In genomic region chr6:84693204-84693603, GRCm38 (mm10) we compare ENCODE assay signal across 18 mouse cellular contexts.
A peak's percentile ranks its signal among the peaks of the same experiment; 100 is the strongest.
DNase-seq lines count a peak whose midpoint lies in the region; ATAC-seq and TF ChIP-seq lines count a peak whose summit lies in the region.
"Had no signal": no experiment of that assay in that cellular context is flagged by ENCODE, and none has a peak within 500 bp of the region (broad histone marks: within the 10 kb centered on the region; RNA-seq: fewer than 3 reads in every experiment).

No protein-coding gene starts in this region.

- no peak overlapping the region for H3K4me2 ChIP-seq in forebrain, postnatal 0 days (ENCODE audit: low read depth)
- no peak overlapping the region for H3K4me2 ChIP-seq in forebrain, embryonic 12.5 days
- no peak overlapping the region for H3K4me2 ChIP-seq in midbrain, embryonic 13.5 days (replicated peaks)
- H3K4me2 ChIP-seq in midbrain, embryonic 11.5 days, result no peak overlapping the region
- no peak overlapping the region for H3K4me2 ChIP-seq in hindbrain, embryonic 14.5 days (replicated peaks)
- no peak overlapping the region for H3K4me2 ChIP-seq in intestine, embryonic 16.5 days (ENCODE audit: low read depth, low read length)
- H3K4me2 ChIP-seq: liver, embryonic 12.5 days; lung, embryonic 15.5 days; neural tube, embryonic 13.5 days had no signal

- H3K4me1 ChIP-seq in forebrain, postnatal 0 days (ENCODE audit: insufficient read depth), result no peaks in the 10 kb centered on the region
- peaks cover 20% of the 10 kb centered on the region; the same call in 1 of the 2 replicates for H3K4me1 ChIP-seq in forebrain, embryonic 12.5 days
- peaks cover 27% of the 10 kb centered on the region for H3K4me1 ChIP-seq in midbrain, embryonic 13.5 days (replicated peaks)
- H3K4me1 ChIP-seq in midbrain, embryonic 11.5 days (ENCODE audit: control insufficient read depth, insufficient read depth, low read length), result peaks cover 7% of the 10 kb centered on the region; the same call in 1 of the 2 replicates
- H3K4me1 ChIP-seq in hindbrain, embryonic 14.5 days (replicated peaks; ENCODE audit: control insufficient read depth, insufficient read depth, low read length), result peaks cover 7% of the 10 kb centered on the region; the same call in 1 of the 2 replicates
- peaks cover 15% of the 10 kb centered on the region for H3K4me1 ChIP-seq in intestine, embryonic 16.5 days (ENCODE audit: control insufficient read depth, insufficient read depth, low read length)

- H3K9ac ChIP-seq in forebrain, postnatal 0 days, result no peak overlapping the region
- H3K9ac ChIP-seq in forebrain, embryonic 12.5 days, result no peak overlapping the region
- no peak overlapping the region for H3K9ac ChIP-seq in midbrain, embryonic 13.5 days (replicated peaks)
- H3K9ac ChIP-seq in midbrain, embryonic 11.5 days (ENCODE audit: low read length), result no peak overlapping the region
- no peak overlapping the region for H3K9ac ChIP-seq in hindbrain, embryonic 14.5 days
- H3K9ac ChIP-seq in intestine, embryonic 16.5 days (ENCODE audit: low read depth, low read length), result no peak overlapping the region
- H3K9ac ChIP-seq: liver, embryonic 12.5 days; lung, embryonic 15.5 days; neural tube, embryonic 13.5 days had no signal

- peak; percentile 29 for DNase-seq in forebrain, postnatal 0 days
- no peak for DNase-seq in midbrain, embryonic 11.5 days (ENCODE audit: low spot score, missing footprints)
- no peak for DNase-seq in hindbrain, embryonic 14.5 days (ENCODE audit: low spot score)
- DNase-seq in retina, embryonic 14.5 days (ENCODE audit: low spot score), result no peak
- DNase-seq: adrenal gland, adult 2 months; gastrocnemius, postnatal 14 days; heart, postnatal 10 days had no signal

- 0 out of 2 replicates have a peak, but pooled peaks have one; percentile 25 for ATAC-seq in forebrain, postnatal 0 days
- ATAC-seq in forebrain, embryonic 12.5 days (ENCODE audit: low FRiP score), result no peak
- ATAC-seq in midbrain, embryonic 13.5 days, result 0 out of 2 replicates have a peak, but pooled peaks have one; percentile 45
- no peak for ATAC-seq in midbrain, embryonic 11.5 days (ENCODE audit: low FRiP score)
- peak; percentile 48; the same call in 1 of the 2 replicates for ATAC-seq in hindbrain, embryonic 14.5 days (ENCODE audit: low FRiP score)
- ATAC-seq in intestine, embryonic 16.5 days, result no peak
- ATAC-seq: CD4-positive, CD25-positive, alpha-beta regulatory T cell, adult 4 months; inflammation-experienced regulatory T-cells, adult 6 months; liver, embryonic 12.5 days had no signal

- no peak overlapping the region for H3K4me3 ChIP-seq in forebrain, postnatal 0 days (ENCODE audit: low read depth, low read length)
- H3K4me3 ChIP-seq in forebrain, embryonic 12.5 days (replicated peaks), result no peak overlapping the region
- no peak overlapping the region for H3K4me3 ChIP-seq in midbrain, embryonic 13.5 days (replicated peaks)
- no peak overlapping the region for H3K4me3 ChIP-seq in midbrain, embryonic 11.5 days (ENCODE audit: low read depth, low read length)
- no peak overlapping the region for H3K4me3 ChIP-seq in hindbrain, embryonic 14.5 days (replicated peaks; ENCODE audit: low read length)
- no peak overlapping the region for H3K4me3 ChIP-seq in intestine, embryonic 16.5 days (ENCODE audit: low read length)
- H3K4me3 ChIP-seq: liver, embryonic 12.5 days; lung, embryonic 15.5 days; neural tube, embryonic 13.5 days had no signal

- TF ChIP-seq CTCF in forebrain, postnatal 0 days (IDR thresholded peaks at IDR 0.05; ENCODE audit: low read depth), result no peak

- no peak overlapping the region for H3K27ac ChIP-seq in forebrain, postnatal 0 days (ENCODE audit: low read depth, low read length)
- H3K27ac ChIP-seq in forebrain, embryonic 12.5 days, result no peak overlapping the region
- peak overlapping the region; percentile 39; the same call in 1 of the 2 replicates for H3K27ac ChIP-seq in midbrain, embryonic 13.5 days
- no peak overlapping the region for H3K27ac ChIP-seq in midbrain, embryonic 11.5 days (ENCODE audit: low read depth, low read length)
- no peak overlapping the region for H3K27ac ChIP-seq in hindbrain, embryonic 14.5 days
- no peak overlapping the region for H3K27ac ChIP-seq in intestine, embryonic 16.5 days (ENCODE audit: low read length)
- H3K27ac ChIP-seq: liver, embryonic 12.5 days; lung, embryonic 15.5 days; macrophage; neural tube, embryonic 13.5 days; stomach, postnatal 0 days had no signal

- WGBS in forebrain, postnatal 0 days, result 27% methylated on average over 2 of the region's 2 CpGs
- WGBS in forebrain, embryonic 12.5 days, result 58% methylated on average over 2 of the region's 2 CpGs
- 26% methylated on average over 2 of the region's 2 CpGs for WGBS in midbrain, embryonic 13.5 days
- WGBS in midbrain, embryonic 11.5 days, result 80% methylated on average over 2 of the region's 2 CpGs
- 42% methylated on average over 2 of the region's 2 CpGs for WGBS in hindbrain, embryonic 14.5 days
- WGBS in intestine, embryonic 16.5 days, result 77% methylated on average over 2 of the region's 2 CpGs

- H3K36me3 ChIP-seq in forebrain, postnatal 0 days (ENCODE audit: insufficient read depth), result no peaks in the 10 kb centered on the region
- H3K36me3 ChIP-seq in forebrain, embryonic 12.5 days (replicated peaks), result no peaks in the 10 kb centered on the region
- no peaks in the 10 kb centered on the region; the same call in 1 of the 2 replicates for H3K36me3 ChIP-seq in midbrain, embryonic 13.5 days
- no peaks in the 10 kb centered on the region for H3K36me3 ChIP-seq in midbrain, embryonic 11.5 days (ENCODE audit: control insufficient read depth, insufficient read depth, low read length)
- H3K36me3 ChIP-seq in hindbrain, embryonic 14.5 days (replicated peaks; ENCODE audit: control insufficient read depth, insufficient read depth), result no peaks in the 10 kb centered on the region
- H3K36me3 ChIP-seq in intestine, embryonic 16.5 days (ENCODE audit: control insufficient read depth, insufficient read depth, low read length), result no peaks in the 10 kb centered on the region
- H3K36me3 ChIP-seq: G1E; liver, embryonic 12.5 days; lung, embryonic 15.5 days had no signal

- H3K27me3 ChIP-seq in forebrain, postnatal 0 days (ENCODE audit: insufficient read depth, low read length), result no peaks in the 10 kb centered on the region
- H3K27me3 ChIP-seq in forebrain, embryonic 12.5 days, result no peaks in the 10 kb centered on the region
- no peaks in the 10 kb centered on the region for H3K27me3 ChIP-seq in midbrain, embryonic 13.5 days
- H3K27me3 ChIP-seq in midbrain, embryonic 11.5 days (ENCODE audit: control insufficient read depth, insufficient read depth, low read length), result no peaks in the 10 kb centered on the region
- no peaks in the 10 kb centered on the region for H3K27me3 ChIP-seq in hindbrain, embryonic 14.5 days (ENCODE audit: control insufficient read depth, insufficient read depth, low read length)
- H3K27me3 ChIP-seq in intestine, embryonic 16.5 days (replicated peaks; ENCODE audit: control insufficient read depth, insufficient read depth, low read length), result no peaks in the 10 kb centered on the region
- H3K27me3 ChIP-seq: liver, embryonic 12.5 days; lung, embryonic 15.5 days; neural tube, embryonic 13.5 days had no signal

- no peaks in the 10 kb centered on the region for H3K9me3 ChIP-seq in forebrain, postnatal 0 days (ENCODE audit: low read length)
- H3K9me3 ChIP-seq in forebrain, embryonic 12.5 days, result no peaks in the 10 kb centered on the region
- H3K9me3 ChIP-seq in midbrain, embryonic 13.5 days, result no peaks in the 10 kb centered on the region
- H3K9me3 ChIP-seq in midbrain, embryonic 11.5 days (ENCODE audit: control insufficient read depth, low read length), result no peaks in the 10 kb centered on the region
- no peaks in the 10 kb centered on the region for H3K9me3 ChIP-seq in hindbrain, embryonic 14.5 days (ENCODE audit: control insufficient read depth, low read length)
- H3K9me3 ChIP-seq in intestine, embryonic 16.5 days (ENCODE audit: control insufficient read depth, low read length), result no peaks in the 10 kb centered on the region
- H3K9me3 ChIP-seq: G1E; liver, embryonic 12.5 days; lung, embryonic 15.5 days; neural tube, embryonic 13.5 days had no signal

Comparison
In these comparisons a context has a peak if more than half of its experiments do, and no peak if none do; other contexts are left out.
1. ATAC-seq: peak in forebrain, postnatal 0 days (single experiment), midbrain, embryonic 13.5 days (single experiment) and hindbrain, embryonic 14.5 days (single experiment); none in forebrain, embryonic 12.5 days (single experiment), midbrain, embryonic 11.5 days (single experiment) and intestine, embryonic 16.5 days (single experiment).